Mouse (Mus musculus) urinary bladder, adult 18-20 months (tissue): ENCODE data around the gene Acp7.

Source experiments
- DNase-seq, 2 experiments: peaks; one replicate each; pipeline ENCODE4 v3.0.0; 2022; ENCODE audit warnings: low spot score in 2 of 2, mixed read lengths in 2 of 2

Acp7 gene

GRCm38 (mm10) chr7:28576271-28576914 is 54.7 kb downstream of the Acp7 start:
- peak; percentile 73 to 87 for DNase-seq

- no peak for DNase-seq
These were observed 55.5 kb downstream of the Acp7 start for GRCm38 (mm10) chr7:28575597-28575996.

- no peak for DNase-seq
These were observed 57.9 kb downstream of the Acp7 start for GRCm38 (mm10) chr7:28573236-28573635.

GRCm38 (mm10) chr7:28572689-28573088 is 58.4 kb downstream of the Acp7 start:
- DNase-seq, result no peak

- DNase-seq, result peak in 1 of 2 experiments; percentile 38
These were observed 60.0 kb downstream of the Acp7 start for GRCm38 (mm10) chr7:28570982-28571682.

GRCm38 (mm10) chr7:28570291-28570981 is 60.7 kb downstream of the Acp7 start:
- peak; percentile 94 to 98 for DNase-seq

- peak in 1 of 2 experiments; percentile 37 for DNase-seq
These were observed 62.9 kb downstream of the Acp7 start for GRCm38 (mm10) chr7:28568253-28568652.

- no peak for DNase-seq
These were observed 63.6 kb downstream of the Acp7 start for GRCm38 (mm10) chr7:28567539-28567938.

- no peak for DNase-seq
These were observed 65.7 kb downstream of the Acp7 start for GRCm38 (mm10) chr7:28565407-28565806.

- DNase-seq, result no peak
These were observed 68.2 kb downstream of the Acp7 start for GRCm38 (mm10) chr7:28562951-28563350.

- DNase-seq, result no peak
These were observed 68.8 kb downstream of the Acp7 start for GRCm38 (mm10) chr7:28562371-28562770.

- DNase-seq, result no peak
These were observed 69.2 kb downstream of the Acp7 start for GRCm38 (mm10) chr7:28561967-28562366.

- DNase-seq, result no peak
These were observed 70.3 kb downstream of the Acp7 start for GRCm38 (mm10) chr7:28560856-28561255.

GRCm38 (mm10) chr7:28558486-28558885 is 72.6 kb downstream of the Acp7 start:
- DNase-seq, result peak in 1 of 2 experiments; percentile 44

GRCm38 (mm10) chr7:28557708-28558107 is 73.4 kb downstream of the Acp7 start:
- no peak for DNase-seq
